Mouse (Mus musculus) liver, embryonic 18 days (tissue): ENCODE results near the gene Chrna7. TPM values are rescaled to one million over a fixed set of nuclear protein-coding genes. Genes with fewer than 3 reads are reported as not detected.

Source experiments
- polyA plus RNA-seq: library from polyadenylated mRNA; depleted of rRNA; stranded (reverse); fragments of >200 nt; gene quantifications from 2 replicates; pipeline ENCODE4 v1.2.3, GENCODE M21; 2012; rRNA removed

Chrna7 gene
- not detected in 2 replicates for polyA plus RNA-seq

DNA sequence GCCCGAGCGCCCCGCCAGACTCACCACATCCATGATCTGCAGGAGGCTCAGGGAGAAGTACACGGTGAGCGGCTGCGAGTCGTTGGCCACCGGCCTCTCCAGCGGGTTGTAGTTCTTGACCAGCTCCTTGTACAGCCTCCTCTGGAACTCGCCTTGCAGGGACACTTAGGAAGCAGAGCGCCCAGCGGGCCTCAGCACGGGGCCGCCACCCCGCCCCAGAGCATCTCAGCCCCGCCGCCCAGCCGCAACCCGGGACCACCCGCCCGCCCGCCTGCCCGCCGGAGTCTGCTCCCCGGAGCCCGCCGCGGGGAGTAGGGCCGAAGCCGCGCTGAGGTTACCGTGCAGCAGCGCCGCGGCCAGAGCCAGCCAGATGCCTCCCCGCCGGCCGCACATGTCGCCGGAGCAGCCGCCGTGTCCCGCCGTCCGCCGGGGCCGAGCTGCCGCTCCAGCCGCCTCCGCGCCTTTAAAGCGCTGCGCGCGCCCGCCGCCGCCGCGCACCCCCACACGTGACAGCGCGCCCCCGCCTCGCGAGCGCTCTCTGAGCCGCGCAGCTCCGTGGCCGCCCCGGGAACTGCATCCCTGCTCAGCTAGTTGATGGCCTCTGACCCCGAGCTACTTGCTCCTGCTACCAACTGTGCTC lies at the start of gene Chrna7:
Gene Chrna7 (minus strand): TSS at position 486 of the 640 bp plus-strand sequence.

Other genes with a start within 250 kb of the Chrna7 start
- gene Otud7a, start 232.2 kb upstream of the Chrna7 start, polyA plus RNA-seq, result 0.01 and 0.02 TPM in 2 replicates